Mouse (Mus musculus) liver, embryonic 16.5 days (tissue): Measurements from ENCODE around the gene Mrap2. TPM values are rescaled to one million over a fixed set of nuclear protein-coding genes. Genes with fewer than 3 reads are reported as not detected.
"Not testable (repeated sequence)": the region's sequence is repeated elsewhere in the genome, so short reads cannot be mapped to it uniquely, and the experiment has no call there.

Experiments used
- ATAC-seq: fragments of 200-750 bp; cut with Nextera tagmentation; 2 replicates; pipeline ENCODE4 v1.8.0; 2017; ENCODE audit warnings: low read depth, mild to moderate bottlenecking, moderate number of reproducible peaks, moderate library complexity
- H3K27ac ChIP-seq: fragments of 300-500 bp; sonication (generic); 2 replicates; pipeline ENCODE4 v1.5.1; 2014; ENCODE audit warnings: mild to moderate bottlenecking, low read length
- H3K27me3 ChIP-seq: fragments of 300-500 bp; sonication (generic); 2 replicates; pipeline ENCODE4 v1.6.1; 2014; ENCODE audit warnings: low read depth, low read length, mixed read lengths; ENCODE audit not compliant: control insufficient read depth, insufficient read depth
- H3K36me3 ChIP-seq: fragments of 300-500 bp; sonication (generic); 2 replicates; pipeline ENCODE4 v1.6.1; 2014; ENCODE audit warnings: mild to moderate bottlenecking; ENCODE audit not compliant: control insufficient read depth, insufficient read depth
- H3K4me1 ChIP-seq: fragments of 300-500 bp; sonication (generic); 2 replicates; pipeline ENCODE4 v1.6.1; 2014; ENCODE audit warnings: low read depth, low read length, mixed read lengths; ENCODE audit not compliant: control insufficient read depth
- H3K4me2 ChIP-seq: fragments of 300-500 bp; sonication (generic); 2 replicates; pipeline ENCODE4 v1.6.1; 2014; ENCODE audit warnings: low read depth, low read length, mixed read lengths
- H3K4me3 ChIP-seq: fragments of 300-500 bp; sonication (generic); 2 replicates; pipeline ENCODE4 v1.5.1; 2014; ENCODE audit warnings: low read depth, mild to moderate bottlenecking, low read length
- H3K9ac ChIP-seq: fragments of 300-500 bp; sonication (generic); 2 replicates; pipeline ENCODE4 v1.6.1; 2014; ENCODE audit warnings: low read depth, low read length
- H3K9me3 ChIP-seq: fragments of 300-500 bp; sonication (generic); replicated peaks from 2 replicates; pipeline ENCODE4 v1.6.1; 2016; ENCODE audit warnings: low read length; ENCODE audit not compliant: control insufficient read depth
- WGBS: fragments of 180-500 bp; shearing (Covaris S2); extraction: QIAGEN DNeasy Blood & Tissue Kit; methylation state at CpG from one replicate; pipeline ENCODE4 v1.1.7; 2014; ENCODE audit not compliant: insufficient replicate concordance; 5-methylcytosine and 5-hydroxymethylcytosine counted together
- polyA plus RNA-seq: library from polyadenylated mRNA; unstranded; fragments of >200 nt; fragmentation: Nextera tagmentation; extraction: Ambion mirVana; gene quantifications from 2 replicates; pipeline ENCODE4 v1.2.1, GENCODE M21; 2015

Mrap2 gene
- not detected in 2 replicates for polyA plus RNA-seq

DNA sequence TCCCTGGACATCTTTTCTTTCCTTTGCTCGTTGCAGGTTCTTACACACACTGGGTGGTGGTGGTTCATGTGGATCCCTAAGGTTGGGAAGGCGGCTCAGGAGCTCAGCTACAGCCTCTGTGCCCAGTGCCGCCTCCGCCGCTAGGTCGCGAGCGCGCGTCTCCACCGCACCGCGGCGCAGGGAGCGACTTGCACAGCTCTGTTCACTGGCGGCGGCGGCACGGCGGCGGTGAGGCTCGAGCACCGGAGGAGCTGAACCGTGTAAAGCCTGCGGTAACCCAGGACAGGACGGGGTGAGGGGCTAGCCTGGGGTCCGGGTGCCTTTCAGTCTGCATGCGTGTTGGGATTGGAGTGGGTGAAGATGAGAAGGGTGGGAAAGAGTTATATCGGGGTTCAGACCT, at the start of gene Mrap2:
Gene Mrap2 (plus strand): TSS at position 201 of the 400 bp plus-strand sequence.
- no peak for ATAC-seq
- Histone ChIP-seq H3K4me3 (no peak within 1 kb of the TSS), H3K9ac (no peak within 1 kb of the TSS)

GRCm38 (mm10) chr9:87097989-87098388, 46.1 kb upstream of the Mrap2 start:
- Histone ChIP-seq H3K4me1 (no peaks in the 10 kb centered on the region), H3K9ac (no peak overlapping the region), H3K27ac (no peak overlapping the region), H3K4me2 (no peak overlapping the region), H3K27me3 (no peaks in the 10 kb centered on the region), H3K4me3 (no peak overlapping the region), H3K9me3 (no peaks in the 10 kb centered on the region), H3K36me3 (no peaks in the 10 kb centered on the region)
- ATAC-seq: no peak
- WGBS: 44% methylated on average over 2 of the region's 2 CpGs

More for the DNA sequence above, at the start of gene Mrap2:
- H3K4me2 ChIP-seq: peak within 1 kb of the TSS; percentile 13; the same call in 1 of the 2 replicates
- H3K4me1 ChIP-seq: no peaks in the 10 kb centered on the region; the same call in 1 of the 2 replicates
- no peaks in the 10 kb centered on the region for H3K9me3 ChIP-seq
- H3K36me3 ChIP-seq: no peaks in the 10 kb centered on the region
- no peak within 1 kb of the TSS for H3K27ac ChIP-seq
- peaks cover 22% of the 10 kb centered on the region for H3K27me3 ChIP-seq
- 2% methylated on average over 29 of the region's 29 CpGs for whole genome bisulfite sequencing

GRCm38 (mm10) chr9:87115019-87115418, 29.1 kb upstream of the Mrap2 start:
- no peaks in the 10 kb centered on the region for H3K4me1 ChIP-seq
- no peak overlapping the region for H3K4me2 ChIP-seq
- no peaks in the 10 kb centered on the region for H3K36me3 ChIP-seq
- ATAC-seq: no peak
- no peak overlapping the region for H3K9ac ChIP-seq
- H3K27me3 ChIP-seq: no peaks in the 10 kb centered on the region
- 57% methylated on average over 5 of the region's 5 CpGs for WGBS
- H3K4me3 ChIP-seq: no peak overlapping the region
- H3K27ac ChIP-seq: no peak overlapping the region
- H3K9me3 ChIP-seq: no peaks in the 10 kb centered on the region

- 48% methylated on average over 6 of the region's 6 CpGs for WGBS
- no peak overlapping the region for H3K4me2 ChIP-seq
- no peak overlapping the region for H3K4me3 ChIP-seq
- H3K27me3 ChIP-seq: no peaks in the 10 kb centered on the region
- H3K4me1 ChIP-seq: no peaks in the 10 kb centered on the region
- H3K27ac ChIP-seq: no peak overlapping the region
- no peak for ATAC-seq
- H3K9me3 ChIP-seq: no peaks in the 10 kb centered on the region
- H3K9ac ChIP-seq: no peak overlapping the region
- no peaks in the 10 kb centered on the region for H3K36me3 ChIP-seq
These were observed 28.6 kb upstream of the Mrap2 start for GRCm38 (mm10) chr9:87115456-87115931.

GRCm38 (mm10) chr9:87115978-87116377, 28.1 kb upstream of the Mrap2 start:
- Histone ChIP-seq H3K36me3 (no peaks in the 10 kb centered on the region), H3K4me3 (no peak overlapping the region), H3K4me1 (no peaks in the 10 kb centered on the region), H3K9ac (no peak overlapping the region), H3K9me3 (no peaks in the 10 kb centered on the region), H3K27me3 (no peaks in the 10 kb centered on the region), H3K4me2 (no peak overlapping the region), H3K27ac (no peak overlapping the region)
- WGBS: 71% methylated on average over 1 of the region's 1 CpGs
- no peak for ATAC-seq

DNA sequence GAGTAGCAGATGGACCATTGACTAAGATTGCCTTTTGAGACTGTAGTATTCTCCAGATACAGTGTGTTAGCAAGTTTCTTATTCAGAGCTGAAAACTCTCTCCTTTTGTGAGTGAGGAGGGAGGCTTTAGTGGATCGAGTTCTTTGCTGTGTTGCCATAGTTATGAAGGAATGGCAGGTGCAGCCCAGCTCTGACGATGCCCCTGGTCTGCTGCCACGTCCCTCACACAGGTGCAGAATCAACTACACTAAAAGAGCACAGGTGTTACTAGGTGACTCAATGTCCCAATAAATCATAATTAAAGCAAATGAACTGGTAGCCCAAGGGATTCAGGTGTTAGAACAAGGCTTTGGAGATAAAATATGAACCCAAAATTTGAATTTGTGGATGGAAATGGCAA, 25.1 kb upstream of the Mrap2 start:
- Histone ChIP-seq H3K27me3 (no peaks in the 10 kb centered on the region), H3K9me3 (no peaks in the 10 kb centered on the region), H3K4me2 (no peak overlapping the region), H3K4me3 (no peak overlapping the region), H3K4me1 (no peaks in the 10 kb centered on the region), H3K27ac (no peak overlapping the region), H3K9ac (no peak overlapping the region), H3K36me3 (no peaks in the 10 kb centered on the region)
- 60% methylated on average over 3 of the region's 3 CpGs for WGBS
- no peak for ATAC-seq

- no peak overlapping the region for H3K9ac ChIP-seq
- no peak overlapping the region for H3K27ac ChIP-seq
- no peaks in the 10 kb centered on the region for H3K4me1 ChIP-seq
- ATAC-seq: no peak
- 54% methylated on average over 9 of the region's 9 CpGs for whole genome bisulfite sequencing
- no peak overlapping the region for H3K4me2 ChIP-seq
- H3K36me3 ChIP-seq: no peaks in the 10 kb centered on the region
- no peaks in the 10 kb centered on the region for H3K27me3 ChIP-seq
- H3K4me3 ChIP-seq: no peak overlapping the region
- H3K9me3 ChIP-seq: no peaks in the 10 kb centered on the region
These were observed 22.1 kb upstream of the Mrap2 start for GRCm38 (mm10) chr9:87121956-87122493.

DNA sequence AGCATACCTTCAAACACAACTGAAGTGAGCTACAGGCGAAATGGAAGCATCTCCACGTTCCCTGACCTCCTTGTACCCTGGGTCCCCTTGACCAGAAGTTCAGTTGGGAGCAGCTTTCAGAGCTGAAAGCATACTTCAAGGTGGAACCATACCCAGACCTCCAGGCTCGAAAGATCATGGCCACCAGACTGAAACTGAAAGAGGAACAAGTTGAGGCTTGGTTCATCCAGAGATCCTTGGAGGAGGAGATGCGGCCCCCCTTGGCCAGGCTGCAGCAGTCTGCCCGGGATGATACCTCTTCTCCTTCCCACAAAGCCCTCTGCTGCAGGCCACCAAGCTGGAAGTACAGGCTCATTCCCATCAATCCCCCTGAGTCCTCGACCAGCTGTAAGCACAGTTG, 17.1 kb upstream of the Mrap2 start:
- not testable (repeated sequence) for H3K27ac ChIP-seq, H3K4me2 ChIP-seq

GRCm38 (mm10) chr9:87135765-87136558, 8.1 kb upstream of the Mrap2 start:
- no peak for ATAC-seq
- Histone ChIP-seq H3K4me1 (no peaks in the 10 kb centered on the region), H3K9me3 (no peaks in the 10 kb centered on the region), H3K4me2 (no peak overlapping the region), H3K27me3 (no peaks in the 10 kb centered on the region), H3K9ac (no peak overlapping the region), H3K27ac (no peak overlapping the region), H3K36me3 (no peaks in the 10 kb centered on the region), H3K4me3 (no peak overlapping the region)
- WGBS: 51% methylated on average over 14 of the region's 14 CpGs

More for the DNA sequence above, 17.1 kb upstream of the Mrap2 start:
- H3K4me3 ChIP-seq, H3K9ac ChIP-seq, H3K9me3 ChIP-seq, H3K36me3 ChIP-seq, H3K27me3 ChIP-seq, ATAC-seq, H3K4me1 ChIP-seq: not testable (repeated sequence)
- 49% methylated on average over 5 of the region's 6 CpGs for WGBS
